Mouse (Mus musculus) layer of hippocampus, adult 9-10 months (tissue): ENCODE results near the gene Trappc10.

Experiments
- DNase-seq: peaks from one replicate; pipeline ENCODE4 v3.0.0; 2022; ENCODE audit warnings: low spot score

Trappc10 gene

DNA sequence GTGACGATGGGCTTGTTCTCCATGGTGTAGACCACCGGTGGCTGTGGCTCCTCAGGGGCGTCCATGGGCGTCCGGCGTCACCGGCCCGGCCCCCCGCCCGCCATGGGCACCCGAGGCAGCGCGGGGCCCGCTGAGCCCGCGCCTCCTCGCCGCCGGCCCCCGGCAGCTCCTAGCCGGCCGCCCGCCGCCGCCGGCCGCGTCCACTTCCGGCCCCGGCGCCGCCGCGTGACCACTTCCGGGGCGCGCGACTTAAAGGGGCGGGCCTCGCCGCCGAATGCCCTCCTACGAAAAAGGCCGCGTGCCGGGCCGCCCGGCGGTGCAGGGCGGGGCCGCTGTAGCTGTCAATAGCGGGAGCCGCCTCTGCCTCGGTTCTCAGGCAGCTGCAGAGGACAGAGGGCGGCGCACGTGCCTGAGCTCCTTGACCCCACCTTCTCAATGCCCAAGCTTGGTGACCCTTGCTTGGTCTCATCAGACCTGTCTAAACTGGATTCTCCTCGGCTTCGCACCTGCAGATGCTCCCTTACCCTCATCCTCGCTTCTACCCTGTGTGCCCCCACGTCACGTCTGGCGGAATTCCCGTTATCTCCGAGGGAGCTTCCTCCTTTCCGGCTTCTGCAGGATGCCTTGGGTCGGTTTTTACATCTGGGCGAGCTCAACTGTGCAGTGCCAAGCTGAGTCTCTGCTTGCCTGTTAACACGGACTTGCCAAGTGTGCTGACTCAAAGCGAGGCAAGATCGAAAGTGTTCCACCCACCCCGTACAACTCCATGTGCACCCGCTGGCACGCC is at the start of gene Trappc10:
Gene Trappc10 (minus strand): TSS at position 204 of the 787 bp plus-strand sequence.
- peak; percentile 53 for DNase-seq

- no peak for DNase-seq
Measured at GRCm38 (mm10) chr10:78293576-78293975, 49.1 kb upstream of the Trappc10 start.

DNA sequence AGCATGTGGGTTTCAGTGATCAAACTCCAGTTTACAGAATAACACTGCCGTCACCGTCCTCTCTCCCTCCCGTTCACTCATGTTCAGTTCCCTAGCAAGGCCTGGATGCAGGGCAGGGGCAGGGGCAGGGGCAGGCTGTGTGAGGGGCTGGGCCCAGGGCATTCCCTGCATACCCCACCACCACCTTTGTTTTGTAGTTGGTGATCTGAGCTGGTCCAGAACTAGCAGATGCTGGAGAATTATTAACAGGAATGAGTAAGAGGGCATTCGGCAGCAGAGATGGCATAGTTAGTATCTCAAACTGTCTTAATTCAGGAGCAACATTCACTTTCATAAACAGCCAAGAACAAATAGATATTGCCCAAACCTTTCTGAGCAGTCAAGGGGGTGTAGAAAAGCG is 47.9 kb upstream of the Trappc10 start:
- DNase-seq = no peak

GRCm38 (mm10) chr10:78290730-78291535 is 46.5 kb upstream of the Trappc10 start:
- DNase-seq = no peak

DNA sequence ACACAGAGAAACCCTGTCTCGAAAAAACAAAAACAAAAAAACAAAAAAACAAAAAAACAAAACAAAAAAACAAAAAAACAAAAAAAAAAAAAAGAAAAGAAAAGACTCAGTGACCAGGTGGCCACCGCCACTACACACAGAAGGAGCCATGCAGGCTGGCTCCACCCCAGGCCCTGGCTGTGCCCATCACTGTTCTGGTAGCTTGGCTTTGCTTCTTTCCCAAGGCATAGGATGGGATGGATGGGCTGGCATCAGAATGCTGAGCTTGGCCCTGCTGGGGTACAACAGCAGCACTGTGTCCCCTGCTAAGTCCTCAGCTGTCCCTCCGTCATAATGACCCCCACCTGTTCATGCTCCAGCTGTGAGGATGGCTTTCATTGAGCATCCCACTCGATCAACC is 44.5 kb upstream of the Trappc10 start:
- no peak for DNase-seq

- DNase-seq = no peak
Measured at GRCm38 (mm10) chr10:78288135-78288534, 43.7 kb upstream of the Trappc10 start.

DNA sequence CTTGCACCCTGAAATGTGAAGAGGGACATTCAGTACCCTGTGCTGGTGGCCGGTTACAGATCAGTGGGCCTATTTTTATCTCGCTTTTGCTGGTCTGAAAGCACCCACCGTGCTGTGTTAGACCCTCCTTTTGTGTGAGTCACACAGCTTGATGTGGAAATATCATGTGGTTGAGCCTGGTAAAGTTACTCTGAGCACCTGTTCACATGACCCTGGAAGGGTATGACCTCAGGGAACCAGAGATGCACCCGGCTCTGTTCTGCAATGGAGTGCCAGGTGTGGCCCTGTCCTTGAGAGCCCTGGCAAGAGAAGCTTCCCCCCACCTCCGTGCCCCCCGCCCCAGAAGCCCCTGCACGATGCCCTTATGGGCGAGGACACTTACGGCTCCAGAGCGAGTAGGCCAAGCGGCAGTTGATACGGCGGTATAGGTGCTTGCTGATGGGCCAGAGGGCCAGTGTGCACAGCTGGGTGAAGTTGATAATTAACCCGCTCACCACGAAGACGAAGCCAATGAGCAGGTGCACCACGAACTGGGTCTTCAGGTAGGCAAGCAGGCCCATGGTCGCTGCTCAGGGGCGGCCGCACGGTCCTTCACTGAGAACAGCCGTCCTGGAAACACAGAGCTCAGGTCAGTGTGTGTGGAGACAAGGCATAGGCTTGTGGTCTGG is 43.2 kb upstream of the Trappc10 start:
- no peak for DNase-seq

DNA sequence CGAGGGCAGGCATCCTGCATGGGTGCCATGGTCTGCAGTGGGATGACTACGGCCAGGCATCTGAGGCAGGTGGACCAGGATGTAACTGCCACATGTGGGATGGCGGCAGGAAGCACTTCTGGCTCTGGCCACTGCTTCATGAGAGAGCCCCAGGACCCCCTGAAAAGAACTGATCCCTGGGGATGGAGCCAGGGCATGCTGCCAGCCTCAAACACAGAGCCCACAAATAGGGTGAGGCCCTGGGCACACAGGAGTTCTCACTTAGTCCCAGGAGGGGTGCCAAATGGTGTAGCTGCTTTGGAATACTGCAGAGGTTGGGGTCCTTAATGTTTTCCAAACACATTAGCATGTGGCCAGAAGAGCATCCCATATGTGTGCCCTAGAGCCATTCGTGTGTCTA is 41.5 kb upstream of the Trappc10 start:
- DNase-seq = no peak

DNA sequence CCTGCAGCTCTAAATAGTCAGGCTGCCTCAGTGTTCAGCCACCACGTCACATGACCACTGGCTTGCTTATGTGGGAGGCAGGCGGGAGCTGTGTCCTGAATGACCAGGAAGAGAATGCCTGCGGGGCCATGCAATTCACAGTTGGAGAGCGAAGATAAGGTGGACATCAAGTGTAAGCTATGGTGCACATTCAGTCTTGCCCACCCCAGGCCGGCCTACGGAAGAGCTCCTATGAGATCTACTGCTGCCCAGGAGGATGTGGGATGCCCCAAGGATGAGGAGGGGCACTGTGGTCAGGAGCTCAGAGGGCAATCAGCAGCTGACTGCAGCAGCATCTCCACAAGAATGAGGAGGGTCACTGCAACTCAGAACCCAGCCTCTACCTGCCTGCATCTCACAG is 41.0 kb upstream of the Trappc10 start:
- DNase-seq = no peak

DNA sequence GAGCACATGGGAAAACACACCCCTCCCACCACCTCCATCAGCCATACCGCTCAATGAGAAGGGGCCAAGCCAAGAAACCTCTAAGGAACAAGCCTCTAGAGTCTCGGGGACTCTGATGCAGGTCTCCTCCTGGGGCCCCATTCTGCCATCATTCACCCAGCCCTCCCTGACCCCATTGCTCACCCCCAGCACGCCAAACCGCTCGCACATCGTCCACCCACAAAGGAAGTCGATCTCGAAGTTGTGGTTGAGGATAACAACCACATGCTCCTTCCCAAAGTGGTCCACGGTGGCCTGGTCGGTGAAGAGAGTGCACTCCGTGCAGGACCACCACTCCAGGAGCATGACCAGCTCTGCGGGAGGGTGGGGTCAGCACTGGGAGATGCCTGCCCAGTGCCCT is 40.4 kb upstream of the Trappc10 start:
- no peak for DNase-seq

DNA sequence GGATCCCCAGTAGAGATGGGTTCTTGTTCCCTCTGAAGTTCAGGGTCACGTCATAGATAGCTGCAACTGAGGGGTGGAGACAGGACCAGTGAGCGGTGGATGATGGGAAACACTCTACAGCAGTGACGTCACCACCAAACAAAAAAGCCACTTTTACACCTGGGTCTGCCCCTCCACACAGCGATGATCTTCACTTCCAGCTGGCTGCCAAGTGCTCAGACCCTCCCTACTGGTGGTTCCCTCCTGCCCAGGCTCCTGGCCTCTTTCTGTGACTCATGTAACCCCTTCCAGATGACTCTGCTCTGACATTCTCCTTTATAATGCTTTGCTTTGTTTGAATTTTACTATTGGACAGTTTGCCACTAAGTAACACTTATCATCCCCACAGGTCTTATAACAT is 38.0 kb upstream of the Trappc10 start:
- no peak for DNase-seq

- no peak for DNase-seq
Measured at GRCm38 (mm10) chr10:78280486-78280885, 36.0 kb upstream of the Trappc10 start.

DNA sequence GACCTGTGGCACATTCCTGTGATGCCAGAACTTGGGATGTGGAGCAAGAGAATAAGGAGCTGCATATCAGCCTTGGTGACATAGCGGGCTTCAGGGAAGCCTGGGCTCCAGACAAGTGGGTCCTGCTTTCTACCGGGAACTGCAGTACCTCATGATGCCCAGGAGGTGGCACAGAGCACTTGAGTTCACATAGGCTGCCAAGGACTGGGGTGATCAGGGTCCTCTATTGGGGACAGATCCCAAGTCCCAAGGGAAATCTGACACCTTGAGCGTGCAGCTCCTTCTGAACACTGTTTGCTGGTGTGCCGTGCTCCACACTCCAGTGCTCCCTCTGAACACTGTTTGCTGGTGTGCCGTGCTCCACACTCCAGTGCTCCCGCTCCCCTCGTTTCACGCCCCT is 34.8 kb upstream of the Trappc10 start:
- peak; percentile 35 for DNase-seq

- DNase-seq = no peak
Measured at GRCm38 (mm10) chr10:78277835-78278234, 33.4 kb upstream of the Trappc10 start.

DNA sequence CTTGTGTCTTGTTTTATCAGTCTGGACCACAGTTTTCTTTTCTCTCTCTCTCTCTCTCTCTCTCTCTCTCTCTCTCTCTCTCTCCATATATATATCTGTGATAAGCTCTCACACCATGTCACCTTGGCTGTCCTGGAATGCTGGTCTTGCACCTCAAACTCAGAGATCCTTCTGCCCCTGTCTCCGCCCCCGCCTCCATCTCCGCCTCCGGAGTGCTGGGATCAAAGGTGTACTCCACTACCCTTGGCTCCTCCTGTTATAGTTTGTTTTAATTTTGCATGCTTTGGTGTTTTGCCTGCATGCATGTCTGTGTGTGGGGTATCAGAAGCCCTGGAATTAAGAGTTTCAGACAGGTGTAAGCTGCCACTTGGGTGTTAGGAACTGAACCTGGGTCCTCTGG is 31.8 kb upstream of the Trappc10 start:
- no peak for DNase-seq

GRCm38 (mm10) chr10:78272932-78273331 is 28.5 kb upstream of the Trappc10 start:
- DNase-seq = no peak

GRCm38 (mm10) chr10:78265881-78266280 is 21.4 kb upstream of the Trappc10 start:
- DNase-seq = no peak

DNA sequence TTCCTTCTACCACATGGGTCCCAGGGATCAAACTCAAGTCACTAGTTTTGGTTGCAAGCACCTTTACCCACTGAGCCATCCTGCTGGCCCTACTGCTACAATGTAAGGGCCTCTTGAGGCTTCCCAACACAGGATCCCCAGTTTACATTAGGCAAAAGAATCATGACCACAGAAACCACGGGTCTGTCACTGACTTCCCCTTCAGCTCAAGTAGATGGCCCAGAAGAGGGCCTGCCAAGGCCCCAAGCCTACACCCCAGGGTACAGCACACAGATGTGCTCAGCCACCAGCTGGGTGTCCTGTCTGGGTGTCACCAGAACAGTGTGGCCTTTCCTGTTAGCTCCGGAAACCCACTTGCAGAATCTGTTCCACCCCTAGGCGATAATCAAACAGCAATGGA is 20.3 kb upstream of the Trappc10 start:
- no peak for DNase-seq

GRCm38 (mm10) chr10:78260916-78261650 is 16.6 kb upstream of the Trappc10 start:
- DNase-seq = no peak

DNA sequence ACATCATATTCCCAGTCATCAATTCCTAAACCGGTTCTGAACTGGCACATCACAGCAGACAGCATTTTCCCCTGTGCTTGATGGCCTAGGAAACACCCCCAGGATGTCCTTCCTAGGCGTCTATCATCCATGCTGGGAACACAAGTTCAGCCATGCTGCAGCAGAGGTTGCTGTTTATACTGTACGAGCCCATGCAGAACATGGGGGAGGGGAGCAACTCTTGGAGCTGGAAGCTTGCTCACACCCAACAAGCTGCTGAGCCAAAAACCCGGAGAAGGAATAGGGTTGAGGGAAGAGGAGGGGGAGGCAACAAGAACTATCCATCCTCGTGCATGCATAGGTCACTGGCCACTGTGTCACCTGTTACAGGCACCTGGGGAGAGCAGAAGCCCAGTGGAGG is 15.9 kb upstream of the Trappc10 start:
- DNase-seq = no peak

GRCm38 (mm10) chr10:78259702-78260101 is 15.3 kb upstream of the Trappc10 start:
- DNase-seq = no peak

GRCm38 (mm10) chr10:78259230-78259629 is 14.8 kb upstream of the Trappc10 start:
- no peak for DNase-seq
